Mouse (Mus musculus): ENCODE data around the gene Olfr467. TPM values are rescaled to one million over a fixed set of nuclear protein-coding genes. Genes with fewer than 3 reads are reported as not detected.
"Not testable (repeated sequence)": the region's sequence is repeated elsewhere in the genome, so short reads cannot be mapped to it uniquely, and the experiment has no call there.

The Olfr467 gene
- polyA plus RNA-seq (2012; rRNA removed) = not detected in 2 replicates

DNA sequence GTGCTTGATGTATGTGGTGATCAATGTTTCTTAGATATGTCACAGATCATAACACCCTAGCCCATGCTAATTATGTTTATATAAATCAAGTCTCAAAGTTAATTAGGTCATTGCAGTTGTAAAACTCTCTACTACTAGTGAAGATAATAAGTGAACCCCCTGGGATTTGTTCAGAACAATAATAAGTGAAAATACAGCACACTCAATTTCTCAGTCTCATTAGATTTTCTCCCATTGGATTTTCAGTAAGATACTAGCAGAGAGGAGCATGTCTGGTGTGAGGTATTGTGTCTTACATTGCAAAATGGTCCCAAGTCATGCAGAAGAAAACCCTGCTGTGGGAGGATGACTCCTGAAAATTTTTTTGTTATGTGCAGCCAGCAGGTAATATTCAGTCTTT, at the start of gene Olfr467:
Gene Olfr467 (plus strand): TSS at position 301 of the 400 bp plus-strand sequence.
- DNase-seq (ENCODE audit: low spot score) = no peak

DNA sequence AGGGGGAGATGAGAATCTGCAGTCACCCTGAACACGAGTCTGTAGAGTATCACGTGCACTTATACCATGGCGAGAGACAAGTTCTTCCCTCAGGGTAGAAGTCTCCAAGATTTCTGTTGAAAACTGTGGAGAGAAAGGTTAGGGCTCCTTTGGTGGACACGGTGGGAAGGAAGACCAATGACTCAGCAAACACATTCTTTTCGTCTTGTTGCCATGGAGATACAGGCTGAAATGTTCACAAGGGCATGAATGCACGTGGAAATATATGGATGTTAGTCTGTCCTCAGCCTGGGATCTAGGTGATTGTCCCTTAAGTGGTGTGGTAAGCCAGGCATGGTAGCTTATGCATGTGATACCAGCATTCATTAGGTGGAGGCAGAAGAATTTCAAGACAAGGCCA, 41.3 kb upstream of the Olfr467 start:
- DNase-seq (ENCODE audit: low spot score) = no peak

DNA sequence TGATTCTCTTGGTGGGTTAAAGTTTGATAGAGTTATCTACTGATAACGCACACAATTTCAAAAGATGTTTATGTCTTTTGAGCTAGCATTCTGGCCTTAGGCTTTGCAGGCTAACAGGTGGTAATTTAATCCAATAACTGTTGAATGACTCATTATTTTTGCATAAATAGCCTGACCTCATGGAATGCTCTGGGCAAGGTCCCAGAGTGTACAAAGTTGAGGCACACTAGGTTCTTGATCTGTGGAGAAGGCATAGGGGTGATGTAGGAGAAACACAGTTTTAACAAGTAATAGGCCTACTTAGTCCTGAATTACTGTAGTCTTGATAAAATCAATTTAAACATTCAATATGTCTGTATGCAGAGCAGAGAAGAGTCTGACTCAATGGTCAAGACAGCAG, 33.8 kb upstream of the Olfr467 start:
- DNase-seq (ENCODE audit: low spot score) = no peak

DNA sequence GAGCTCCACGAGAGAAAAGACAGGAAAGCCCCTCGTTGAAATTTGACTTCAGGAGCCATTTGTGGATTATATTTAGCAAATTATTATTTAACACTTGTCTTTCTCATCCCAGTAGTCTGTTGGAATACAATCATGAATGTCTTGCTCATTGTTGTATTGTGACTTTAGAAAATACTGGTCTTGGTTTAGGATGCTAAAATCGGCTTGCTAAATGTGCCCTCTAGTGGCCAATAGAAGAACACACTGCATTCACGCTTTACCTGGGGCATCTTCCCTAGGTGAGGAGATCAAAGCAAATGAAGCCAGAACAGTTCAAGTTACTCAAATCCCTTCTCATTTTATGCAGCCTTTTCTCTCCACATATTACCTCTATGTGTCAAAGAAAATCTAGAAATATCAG, 32.5 kb upstream of the Olfr467 start:
- DNase-seq (ENCODE audit: low spot score) = no peak

DNA sequence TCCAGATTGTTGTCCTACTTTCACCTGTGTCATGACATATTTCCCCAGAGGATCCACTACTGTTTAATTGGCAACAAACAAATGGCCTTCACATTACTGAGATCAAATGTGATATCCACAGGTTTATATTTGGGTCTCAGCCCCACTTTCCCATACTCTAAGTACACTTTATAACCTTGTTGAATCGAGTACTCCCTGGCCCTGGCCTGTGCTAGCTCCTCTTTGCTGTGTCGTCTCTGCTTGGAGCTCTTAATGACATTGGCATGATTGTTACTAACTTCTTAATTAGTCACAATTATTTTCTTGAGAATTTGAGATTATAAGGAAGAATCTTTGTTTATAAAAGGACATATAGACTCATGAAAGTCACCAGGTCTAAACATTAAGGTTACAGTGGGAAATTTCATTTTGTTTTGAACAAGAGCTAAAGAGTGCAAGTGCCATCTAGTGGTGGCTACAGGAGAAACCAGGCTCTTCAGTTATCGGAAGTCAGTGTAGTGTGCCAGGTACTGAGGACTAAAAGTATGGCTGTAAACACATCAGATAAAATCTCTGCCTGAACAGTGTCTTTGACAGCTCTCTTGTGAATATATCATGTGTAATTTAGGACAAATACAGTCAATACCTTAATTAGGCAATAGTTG, 24.0 kb upstream of the Olfr467 start:
- no peak for DNase-seq (ENCODE audit: low spot score)

DNA sequence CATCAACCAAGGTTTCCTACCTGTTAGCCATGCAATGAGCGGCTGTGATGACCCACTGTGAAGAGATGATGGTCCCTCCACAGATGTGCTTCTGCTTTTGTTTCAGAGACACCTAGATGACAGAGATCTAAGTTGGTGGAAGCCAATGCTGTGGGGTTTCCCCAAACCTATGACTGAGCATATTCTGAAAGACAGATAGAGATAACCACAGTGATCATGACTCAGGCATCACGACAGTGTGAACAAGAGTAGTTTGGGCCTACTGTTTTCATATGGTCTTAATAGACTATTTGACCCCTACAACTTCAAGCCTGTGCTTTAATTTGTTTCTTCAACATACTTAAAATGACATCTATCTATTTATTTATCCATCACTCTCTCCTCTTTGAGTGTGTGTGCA, 15.6 kb upstream of the Olfr467 start:
- DNase-seq (ENCODE audit: low spot score) = no peak

DNA sequence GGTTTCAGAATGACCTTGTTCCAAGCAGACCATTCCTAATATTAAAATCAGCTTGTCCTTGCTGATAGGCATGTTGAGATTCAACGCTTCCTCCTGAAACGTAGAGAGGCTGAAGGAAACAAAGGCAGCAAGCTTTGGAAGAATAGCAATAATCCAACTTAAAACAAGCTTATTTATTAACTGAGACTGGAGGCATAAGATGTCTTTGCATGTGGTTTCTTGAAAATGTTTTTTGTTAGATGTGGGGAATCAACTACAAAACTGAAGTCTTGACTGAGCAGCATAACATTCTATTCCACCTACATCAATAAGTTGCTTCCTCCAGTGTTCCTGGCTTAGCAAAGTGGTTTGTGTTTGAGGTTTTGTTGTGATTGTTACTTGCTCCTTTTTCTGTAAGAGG, 11.0 kb upstream of the Olfr467 start, which contains the start of gene Ovch2:
Gene Ovch2 (minus strand): TSS at position 101 of the 400 bp plus-strand sequence.
- DNase-seq (ENCODE audit: low spot score) = no peak

DNA sequence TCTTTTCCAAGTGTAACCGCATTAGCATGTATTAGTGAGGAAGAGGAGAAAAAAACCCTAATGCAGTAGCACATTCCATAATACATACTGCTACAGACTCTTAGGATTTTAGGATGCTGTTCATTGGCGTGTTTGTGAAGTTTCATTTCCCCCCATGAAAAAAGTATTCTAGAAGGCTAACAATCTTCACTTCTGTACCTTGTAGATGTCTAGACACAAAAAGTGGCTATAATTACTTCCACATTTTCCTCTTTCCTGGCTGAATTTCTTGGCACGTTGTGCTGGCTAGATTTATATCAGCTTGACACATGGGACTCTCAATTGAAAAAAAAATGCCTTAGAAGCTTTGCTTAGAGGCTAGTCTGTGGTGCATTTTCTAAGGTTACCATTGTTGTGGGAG, 9.9 kb upstream of the Olfr467 start:
- no peak for DNase-seq (ENCODE audit: low spot score)

DNA sequence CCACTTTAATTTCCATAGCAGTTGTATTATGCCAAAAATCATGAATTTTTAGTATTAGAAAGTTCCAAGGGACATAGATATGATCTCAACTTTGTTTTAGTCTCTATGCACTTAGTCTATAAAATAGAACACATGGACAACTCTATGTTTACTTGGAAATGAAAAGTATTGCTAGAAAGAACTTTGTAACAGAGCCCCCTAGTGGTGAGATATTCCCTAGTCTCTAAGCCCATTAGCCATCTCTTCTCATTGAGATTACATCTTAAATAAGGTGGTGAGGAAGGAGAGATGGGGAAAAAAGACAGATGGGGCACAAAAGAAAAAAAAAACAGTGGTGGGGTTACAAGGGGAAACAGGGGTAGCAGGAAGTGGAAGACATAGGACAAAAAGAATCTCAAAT, 7.4 kb downstream of the Olfr467 start:
- DNase-seq (ENCODE audit: low spot score) = no peak

DNA sequence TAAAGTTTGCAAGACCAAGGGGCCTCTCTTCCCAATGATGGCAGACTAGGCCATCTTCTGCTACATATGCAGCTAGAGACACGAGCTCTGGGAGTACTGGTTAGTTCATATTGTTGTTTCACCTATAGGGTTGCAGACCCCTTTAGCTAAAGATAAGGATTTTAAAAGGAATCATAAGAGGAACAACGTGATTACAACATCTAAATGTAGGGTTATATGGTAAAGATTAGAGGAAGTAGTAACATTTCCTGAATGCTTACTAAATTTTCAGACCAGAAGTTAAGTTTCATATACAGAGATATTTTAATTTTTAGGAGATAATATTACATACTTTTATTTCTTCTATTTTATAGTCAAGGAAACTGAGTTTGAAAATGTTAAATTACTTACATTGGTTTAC, 11.8 kb downstream of the Olfr467 start:
- not testable (repeated sequence) for DNase-seq (ENCODE audit: low spot score)

DNA sequence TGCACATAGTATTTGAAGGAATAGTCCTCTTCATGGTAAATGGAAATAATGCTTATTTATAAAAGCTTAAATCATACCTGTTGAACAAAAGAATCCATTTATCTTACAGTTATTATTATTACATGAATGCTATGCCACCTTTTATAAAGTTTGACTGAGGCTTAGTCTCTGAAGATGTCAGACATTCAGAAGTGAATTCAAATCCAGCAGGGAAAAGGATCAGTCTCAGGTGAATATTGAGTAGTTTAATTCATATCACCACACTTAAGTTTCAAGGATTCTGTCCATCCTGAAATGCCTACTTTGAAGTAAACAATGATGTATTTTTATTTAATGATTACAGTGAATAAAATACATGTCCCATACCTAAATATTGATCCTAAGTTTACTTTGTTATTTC, 13.4 kb downstream of the Olfr467 start, which contains the start of gene Olfr469:
Gene Olfr469 (minus strand): TSS at position 101 of the 400 bp plus-strand sequence.
- DNase-seq (ENCODE audit: low spot score) = not testable (repeated sequence)

DNA sequence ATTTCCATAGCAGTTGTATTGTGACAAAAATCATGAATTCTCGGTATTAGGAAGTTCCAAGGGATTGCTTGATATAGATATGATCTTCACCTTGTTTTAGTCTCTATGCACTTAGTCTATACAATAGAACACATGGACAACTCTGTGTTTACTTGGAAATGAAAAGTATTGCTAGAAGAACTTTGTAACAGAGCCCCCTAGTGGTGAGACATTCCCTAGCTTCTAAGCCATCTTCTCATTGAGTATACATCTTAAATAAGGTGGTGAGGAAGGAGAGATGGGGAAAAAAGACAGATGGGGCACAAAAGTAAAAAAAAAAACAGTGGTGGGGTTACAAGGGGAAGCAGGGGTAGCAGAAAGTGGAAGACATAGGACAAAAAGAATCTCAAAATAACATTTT, 29.7 kb downstream of the Olfr467 start:
- DNase-seq (ENCODE audit: low spot score) = no peak

DNA sequence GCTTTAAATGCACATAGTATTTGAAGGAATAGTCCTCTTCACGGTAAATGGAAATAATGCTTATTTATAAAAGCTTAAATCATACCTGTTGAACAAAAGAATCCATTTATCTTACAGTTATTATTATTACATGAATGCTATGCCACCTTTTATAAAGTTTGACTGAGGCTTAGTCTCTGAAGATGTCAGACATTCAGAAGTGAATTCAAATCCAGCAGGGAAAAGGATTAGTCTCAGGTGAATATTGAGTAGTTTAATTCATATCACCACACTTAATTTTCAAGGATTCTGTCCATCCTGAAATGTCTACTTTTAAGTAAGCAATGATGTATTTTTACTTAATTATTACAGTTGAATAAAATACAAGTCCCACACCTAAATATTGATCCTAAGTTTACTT, 35.3 kb downstream of the Olfr467 start, which contains the start of gene Olfr470:
Gene Olfr470 (minus strand): TSS at position 101 of the 400 bp plus-strand sequence.
- not testable (repeated sequence) for DNase-seq (ENCODE audit: low spot score)

Other genes with a start within 250 kb of the Olfr467 start
- gene Olfml1, start 244.8 kb upstream of the Olfr467 start, polyA plus RNA-seq (2012; rRNA removed) = 20.0 and 21.6 TPM in 2 replicates
- gene Ppfibp2, start 217.1 kb upstream of the Olfr467 start, polyA plus RNA-seq (2012; rRNA removed) = 73.4 and 81.1 TPM in 2 replicates
- not detected in 2 replicates for gene 5330417H12Rik, start 187.1 kb upstream of the Olfr467 start, polyA plus RNA-seq (2012; rRNA removed)
- gene Cyb5r2, start 54.2 kb upstream of the Olfr467 start, polyA plus RNA-seq (2012; rRNA removed) = 0.13 TPM in 1 of 2 replicates, not detected in the other
- gene Ovch2, start 11.1 kb upstream of the Olfr467 start, polyA plus RNA-seq (2012; rRNA removed) = not detected in 2 replicates
- not detected in 2 replicates for gene Olfr469, start 13.3 kb downstream of the Olfr467 start, polyA plus RNA-seq (2012; rRNA removed)
- not detected in 2 replicates for gene Olfr470, start 35.2 kb downstream of the Olfr467 start, polyA plus RNA-seq (2012; rRNA removed)
- gene Olfr472, start 85.6 kb downstream of the Olfr467 start, polyA plus RNA-seq (2012; rRNA removed) = not detected in 2 replicates
- not detected in 2 replicates for gene Olfr473, start 118.2 kb downstream of the Olfr467 start, polyA plus RNA-seq (2012; rRNA removed)
- gene Olfr474, start 142.4 kb downstream of the Olfr467 start, polyA plus RNA-seq (2012; rRNA removed) = not detected in 2 replicates
- gene Olfr476, start 152.5 kb downstream of the Olfr467 start, polyA plus RNA-seq (2012; rRNA removed) = not detected in 2 replicates
- not detected in 2 replicates for gene Olfr477, start 174.4 kb downstream of the Olfr467 start, polyA plus RNA-seq (2012; rRNA removed)
- gene Olfr478, start 221.7 kb downstream of the Olfr467 start, polyA plus RNA-seq (2012; rRNA removed) = not detected in 2 replicates
- gene Olfr479, start 238.4 kb downstream of the Olfr467 start, polyA plus RNA-seq (2012; rRNA removed) = not detected in 2 replicates